ENCODE assay signal across 22 mouse cellular contexts in the genomic region with DNA sequence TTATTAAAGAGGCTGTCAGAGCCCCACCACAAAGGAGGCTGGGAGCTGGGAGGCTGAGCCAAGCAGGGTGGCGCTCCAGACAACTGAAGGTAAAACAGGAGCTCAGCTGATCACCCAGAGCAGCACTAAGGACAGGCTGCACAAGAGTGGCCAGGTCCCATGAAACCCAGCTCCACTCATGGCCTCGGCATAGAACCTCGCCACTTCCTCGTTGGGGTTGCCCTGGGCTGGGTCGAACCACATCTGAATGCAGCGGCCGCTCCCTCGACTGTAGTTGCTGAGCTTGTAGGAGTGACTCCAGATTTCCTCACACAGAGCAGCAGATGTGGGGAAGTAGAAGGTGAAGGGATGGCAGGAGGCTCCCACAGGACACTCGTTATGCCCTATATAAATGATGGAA. TPM values are rescaled to one million over a fixed set of nuclear protein-coding genes. Genes with fewer than 3 reads are reported as not detected.
DNase-seq lines count a peak whose midpoint lies in the region; ATAC-seq and TF ChIP-seq lines count a peak whose summit lies in the region.
"Had no signal": no experiment of that assay in that cellular context is flagged by ENCODE, and none has a peak within 500 bp of the region (broad histone marks: within the 10 kb centered on the region; RNA-seq: fewer than 3 reads in every experiment).

No protein-coding gene starts in this region.

- H3K9ac ChIP-seq in lung, postnatal 0 days (replicated peaks; ENCODE audit: low read depth), result no peak overlapping the region
- H3K9ac ChIP-seq: heart, embryonic 12.5 days; hindbrain, embryonic 14.5 days; limb, embryonic 15.5 days; midbrain, embryonic 15.5 days had no signal

- H3K27ac ChIP-seq in lung, postnatal 0 days (ENCODE audit: low read length), result no peak overlapping the region
- H3K27ac ChIP-seq: gastrocnemius, adult 2 months; hindbrain, embryonic 14.5 days; limb, embryonic 15.5 days; midbrain, embryonic 15.5 days had no signal

- H3K36me3 ChIP-seq in lung, postnatal 0 days (ENCODE audit: insufficient read depth, low read length), result no peaks in the 10 kb centered on the region
- H3K36me3 ChIP-seq: heart, embryonic 12.5 days; limb, embryonic 15.5 days; midbrain, embryonic 15.5 days had no signal

- H3K27me3 ChIP-seq in lung, postnatal 0 days (replicated peaks; ENCODE audit: insufficient read depth, low read length), result no peaks in the 10 kb centered on the region
- H3K27me3 ChIP-seq: heart, embryonic 12.5 days; limb, embryonic 15.5 days; midbrain, embryonic 15.5 days had no signal

- no peaks in the 10 kb centered on the region for H3K9me3 ChIP-seq in lung, postnatal 0 days (ENCODE audit: low read length)
- H3K9me3 ChIP-seq: heart, embryonic 12.5 days; limb, embryonic 15.5 days; midbrain, embryonic 15.5 days had no signal

- H3K4me3 ChIP-seq in lung, postnatal 0 days (ENCODE audit: low read depth, low read length), result no peak overlapping the region
- H3K4me3 ChIP-seq: gastrocnemius, adult 2 months; heart, embryonic 12.5 days; limb, embryonic 15.5 days; midbrain, embryonic 15.5 days had no signal

- TF ChIP-seq CTCF in lung, postnatal 0 days (IDR thresholded peaks at IDR 0.05), result no peak

- WGBS in lung, postnatal 0 days, result 72% methylated on average over 9 of the region's 9 CpGs

- peak; percentile 17; the same call in 1 of the 2 replicates for ATAC-seq in lung, postnatal 0 days
- peak; percentile 62; the same call in 1 of the 2 replicates for ATAC-seq in monocyte, adult 5-6 weeks (replicated peaks; ENCODE audit: insufficient number of reproducible peaks, low FRiP score, low TSS enrichment, poor library complexity, severe bottlenecking)
- ATAC-seq: midbrain, embryonic 15.5 days had no signal

- no peak overlapping the region for H3K4me2 ChIP-seq in lung, postnatal 0 days (replicated peaks; ENCODE audit: low read depth, low read length)
- H3K4me2 ChIP-seq: heart, embryonic 12.5 days; hindbrain, embryonic 14.5 days; limb, embryonic 15.5 days; midbrain, embryonic 15.5 days had no signal

- peak; percentile 32 for DNase-seq in layer of hippocampus, adult 9-11 months
- no peak for DNase-seq in layer of hippocampus, adult 9-10 months (ENCODE audit: low spot score)
- peak; percentile 16 to 24 for DNase-seq in B cell, adult 2 months
- no peak for DNase-seq in lung, postnatal 0 days (ENCODE audit: low spot score)
- DNase-seq in left cerebral cortex, adult 9 months (ENCODE audit: low spot score in 2 of 2), result no peak
- DNase-seq in cerebellum, adult 11 months, result no peak
- no peak for DNase-seq in ovary, postnatal 14 days (ENCODE audit: low spot score)
- DNase-seq: adrenal gland, adult 8-10 months; cerebellum, adult 11-12 months; cerebellum, postnatal 25 days; embryo, embryonic 11 days; gastrocnemius, adult 2 months; kidney, adult 9 months; layer of hippocampus, postnatal 36 days had no signal

- no peak for TF ChIP-seq EP300 in lung, postnatal 0 days (IDR thresholded peaks at IDR 0.05)

- H3K4me1 ChIP-seq in lung, postnatal 0 days (ENCODE audit: insufficient read depth, low read depth, low read length), result no peaks in the 10 kb centered on the region
- H3K4me1 ChIP-seq: heart, embryonic 12.5 days; limb, embryonic 15.5 days; midbrain, embryonic 15.5 days had no signal

RNA-seq across cellular contexts. Expression of gene Folr2, which starts 1.4 kb away (rescaled TPM):
- 0.73 and 0.81 TPM in 2 replicates for polyA plus RNA-seq in lung, postnatal 0 days (2015; fragmentation: Nextera tagmentation; extraction: Ambion mirVana)
- total RNA-seq in monocyte, adult 5-6 weeks (2017), result not detected in 3 replicates
- total RNA-seq: layer of hippocampus, postnatal 36 days; megakaryocyte-erythroid progenitor cell, adult 5-6 weeks had no signal
- polyA plus RNA-seq: heart, embryonic 12.5 days had no signal

RNA-seq across cellular contexts. Expression of gene Anapc15, which starts 5.2 kb away (rescaled TPM):
- polyA plus RNA-seq in lung, postnatal 0 days (2015; fragmentation: Nextera tagmentation; extraction: Ambion mirVana), result 26.0 and 28.8 TPM in 2 replicates
- 42.5 to 46.2 TPM (median 43.1 TPM) in 3 replicates for total RNA-seq in monocyte, adult 5-6 weeks (2017)

RNA-seq across cellular contexts. Expression of gene Folr1, which starts 12.2 kb away (rescaled TPM):
- polyA plus RNA-seq in lung, postnatal 0 days (2015; fragmentation: Nextera tagmentation; extraction: Ambion mirVana), result 0.95 and 2.4 TPM in 2 replicates
- not detected in 3 replicates for total RNA-seq in monocyte, adult 5-6 weeks (2017)

RNA-seq across cellular contexts. Expression of gene Inppl1, which starts 20.3 kb away (rescaled TPM):
- polyA plus RNA-seq in lung, postnatal 0 days (2015; fragmentation: Nextera tagmentation; extraction: Ambion mirVana), result 24.2 and 33.8 TPM in 2 replicates
- total RNA-seq in monocyte, adult 5-6 weeks (2017), result 20.6 to 58.3 TPM (median 31.0 TPM) in 3 replicates

RNA-seq across cellular contexts. Expression of gene Phox2a, which starts 40.2 kb away (rescaled TPM):
- not detected in 2 replicates for polyA plus RNA-seq in lung, postnatal 0 days (2015; fragmentation: Nextera tagmentation; extraction: Ambion mirVana)
- total RNA-seq in monocyte, adult 5-6 weeks (2017), result not detected in 3 replicates
- total RNA-seq: gastrocnemius, adult 2 months; layer of hippocampus, postnatal 36 days; left cerebral cortex, postnatal 36 days; megakaryocyte-erythroid progenitor cell, adult 5-6 weeks had no signal
- polyA plus RNA-seq: gonadal fat pad, adult 2 months had no signal

Comparison
In these comparisons a context has a peak if more than half of its experiments do, and no peak if none do; other contexts are left out.
1. DNase-seq: peak in layer of hippocampus, adult 9-11 months (single experiment) and B cell, adult 2 months (2 of 2); none in layer of hippocampus, adult 9-10 months (single experiment), lung, postnatal 0 days (single experiment), left cerebral cortex, adult 9 months (0 of 2), cerebellum, adult 11 months (single experiment) and ovary, postnatal 14 days (single experiment).